Mouse (Mus musculus) cerebellum, postnatal 4 days (tissue): ENCODE results near the gene C1qtnf6.

Experiments
- DNase-seq, 2 experiments: peaks; one replicate each; pipeline ENCODE4 v3.0.0; 2022; ENCODE audit warnings: low spot score in 2 of 2, mixed read lengths in 1 of 2

Gene C1qtnf6

GRCm38 (mm10) chr15:78514393-78515146 is 16.6 kb downstream of the C1qtnf6 start:
- peak; percentile 75 to 80 for DNase-seq

- DNase-seq = no peak
Observed at GRCm38 (mm10) chr15:78513019-78513418, 18.2 kb downstream of the C1qtnf6 start.

- no peak for DNase-seq
Observed at GRCm38 (mm10) chr15:78511951-78512350, 19.3 kb downstream of the C1qtnf6 start.

- no peak for DNase-seq
Observed at GRCm38 (mm10) chr15:78510736-78511135, 20.5 kb downstream of the C1qtnf6 start.

- peak in 1 of 2 experiments; percentile 24 for DNase-seq
Observed at GRCm38 (mm10) chr15:78510121-78510576, 21.1 kb downstream of the C1qtnf6 start.

GRCm38 (mm10) chr15:78509297-78509899 is 21.8 kb downstream of the C1qtnf6 start:
- DNase-seq = no peak

GRCm38 (mm10) chr15:78508443-78508842 is 22.8 kb downstream of the C1qtnf6 start:
- no peak for DNase-seq

GRCm38 (mm10) chr15:78505541-78505940 is 25.7 kb downstream of the C1qtnf6 start:
- DNase-seq = no peak

- no peak for DNase-seq
Observed at GRCm38 (mm10) chr15:78504816-78505215, 26.4 kb downstream of the C1qtnf6 start.

- DNase-seq = no peak
Observed at GRCm38 (mm10) chr15:78504013-78504412, 27.2 kb downstream of the C1qtnf6 start.

- DNase-seq = no peak
Observed at GRCm38 (mm10) chr15:78502437-78503132, 28.6 kb downstream of the C1qtnf6 start.

- DNase-seq = no peak
Observed at GRCm38 (mm10) chr15:78494968-78495406, 36.2 kb downstream of the C1qtnf6 start, which contains the start of gene Il2rb. Gene Il2rb (minus strand): TSS chr15:78495271.

GRCm38 (mm10) chr15:78493401-78494010 is 37.7 kb downstream of the C1qtnf6 start:
- DNase-seq = no peak

GRCm38 (mm10) chr15:78491301-78491700 is 39.9 kb downstream of the C1qtnf6 start:
- DNase-seq = no peak

GRCm38 (mm10) chr15:78489906-78490305 is 41.3 kb downstream of the C1qtnf6 start:
- DNase-seq = no peak

GRCm38 (mm10) chr15:78489248-78489647 is 42.0 kb downstream of the C1qtnf6 start:
- DNase-seq = no peak

- DNase-seq = no peak
Observed at GRCm38 (mm10) chr15:78487066-78487465, 44.1 kb downstream of the C1qtnf6 start.

- DNase-seq = no peak
Observed at GRCm38 (mm10) chr15:78486564-78486963, 44.7 kb downstream of the C1qtnf6 start.

- DNase-seq = no peak
Observed at GRCm38 (mm10) chr15:78483311-78483710, 47.9 kb downstream of the C1qtnf6 start.

- DNase-seq = no peak
Observed at GRCm38 (mm10) chr15:78482518-78482917, 48.7 kb downstream of the C1qtnf6 start.

- no peak for DNase-seq
Observed at GRCm38 (mm10) chr15:78481448-78482000, 49.7 kb downstream of the C1qtnf6 start.

- DNase-seq = no peak
Observed at GRCm38 (mm10) chr15:78480991-78481390, 50.2 kb downstream of the C1qtnf6 start.
